Mouse (Mus musculus) limb, embryonic 11.5 days (tissue): Measurements from ENCODE around the gene Nfix. TPM values are rescaled to one million over a fixed set of nuclear protein-coding genes. Genes with fewer than 3 reads are reported as not detected.
A peak's percentile ranks its signal among the peaks of the same experiment; 100 is the strongest.

ENCODE experiments used
- ATAC-seq: fragments of 200-750 bp; cut with Nextera tagmentation; 2 replicates; pipeline ENCODE4 v1.8.0; 2017; ENCODE audit warnings: low read depth; ENCODE audit not compliant: insufficient number of reproducible peaks, low FRiP score, low TSS enrichment
- DNase-seq: peaks from one replicate; pipeline ENCODE4 v3.0.0-alpha.2; 2015; ENCODE audit warnings: low spot score
- H3K27ac ChIP-seq: fragments of 300-500 bp; sonication (generic); replicated peaks from 2 replicates; pipeline ENCODE4 v1.5.1; 2014; ENCODE audit warnings: low read depth, mild to moderate bottlenecking, low read length
- H3K27me3 ChIP-seq: fragments of 300-500 bp; sonication (generic); 2 replicates; pipeline ENCODE4 v1.6.1; 2014; ENCODE audit warnings: mild to moderate bottlenecking, low read length, mixed read lengths; ENCODE audit not compliant: control insufficient read depth, insufficient read depth
- H3K36me3 ChIP-seq: fragments of 300-500 bp; sonication (generic); 2 replicates; pipeline ENCODE4 v1.6.1; 2014; ENCODE audit warnings: mild to moderate bottlenecking, low read length, moderate library complexity, mixed read lengths; ENCODE audit not compliant: control insufficient read depth, insufficient read depth
- H3K4me1 ChIP-seq: fragments of 300-500 bp; sonication (generic); 2 replicates; pipeline ENCODE4 v1.6.1; 2014; ENCODE audit warnings: low read length, mixed read lengths; ENCODE audit not compliant: control insufficient read depth, insufficient read depth
- H3K4me2 ChIP-seq: fragments of 300-500 bp; sonication (generic); 2 replicates; pipeline ENCODE4 v1.6.1; 2014; ENCODE audit warnings: low read depth, mild to moderate bottlenecking, moderate library complexity; ENCODE audit not compliant: severe bottlenecking
- H3K4me3 ChIP-seq: fragments of 300-500 bp; sonication (generic); 2 replicates; pipeline ENCODE4 v1.5.1; 2014; ENCODE audit warnings: low read depth, low read length
- H3K9ac ChIP-seq: fragments of 300-500 bp; sonication (generic); 2 replicates; pipeline ENCODE4 v1.6.1; 2014; ENCODE audit warnings: mild to moderate bottlenecking, low read length
- H3K9me3 ChIP-seq: fragments of 300-500 bp; sonication (generic); 2 replicates; pipeline ENCODE4 v1.6.1; 2016; ENCODE audit warnings: low read length; ENCODE audit not compliant: control insufficient read depth
- WGBS: fragments of 180-500 bp; shearing (Covaris S2); extraction: QIAGEN DNeasy Blood & Tissue Kit; methylation state at CpG from one replicate; pipeline ENCODE4 v1.1.7; 2014; 5-methylcytosine and 5-hydroxymethylcytosine counted together
- polyA plus RNA-seq: library from polyadenylated mRNA; unstranded; fragments of >200 nt; fragmentation: Nextera tagmentation; extraction: Ambion mirVana; gene quantifications from 2 replicates; pipeline ENCODE4 v1.2.1, GENCODE M21; 2014

Nfix gene
- polyA plus RNA-seq, 1 experiment from 2014 or later, result 4.6 TPM

DNA sequence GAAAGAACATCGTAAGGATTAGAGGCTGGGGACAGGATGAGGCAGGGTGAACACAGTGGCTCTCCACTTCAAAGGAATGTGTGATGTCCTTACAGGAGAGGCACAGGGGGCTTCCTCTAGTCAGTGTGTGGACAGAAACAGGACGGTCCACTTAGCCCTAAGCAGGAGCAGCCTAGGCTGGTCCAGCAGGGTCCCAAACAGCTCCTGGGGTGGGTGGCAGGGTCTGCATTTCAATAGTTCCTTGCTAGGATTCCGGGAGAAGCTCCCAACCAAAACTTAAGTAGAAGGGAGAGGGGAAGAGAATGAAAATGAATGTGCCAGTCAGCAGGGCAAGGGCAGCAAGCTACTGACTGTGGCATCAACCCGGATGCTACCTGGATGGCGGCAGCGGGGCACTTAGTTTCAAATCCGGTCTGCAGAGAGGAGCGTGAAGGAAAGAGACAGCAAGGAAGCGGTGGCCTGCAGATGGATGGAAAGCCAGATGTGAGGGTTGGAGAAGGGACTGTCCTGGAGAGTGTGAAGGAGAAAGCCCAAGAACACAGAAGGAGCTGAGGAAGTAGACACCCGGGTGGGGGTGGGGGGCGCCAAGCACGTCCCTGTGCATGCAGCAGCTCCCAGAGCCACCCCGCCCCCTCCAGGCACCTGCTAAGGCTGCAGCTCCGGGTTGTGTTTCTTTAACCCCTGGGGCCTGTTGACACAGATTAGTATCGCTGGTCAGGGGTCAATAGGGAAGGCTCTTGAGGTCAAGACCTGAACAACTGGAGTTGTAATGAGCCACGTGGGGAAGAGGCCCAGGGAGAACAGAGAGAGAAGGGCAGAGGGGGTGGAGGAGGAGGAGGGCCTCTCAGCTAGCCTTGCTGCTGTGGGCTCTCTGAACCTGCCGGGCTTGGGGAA, 54.9 kb downstream of the Nfix start:
- peaks cover 30% of the 10 kb centered on the region for H3K27me3 ChIP-seq
- WGBS, result 2% methylated on average over 17 of the region's 17 CpGs

DNA sequence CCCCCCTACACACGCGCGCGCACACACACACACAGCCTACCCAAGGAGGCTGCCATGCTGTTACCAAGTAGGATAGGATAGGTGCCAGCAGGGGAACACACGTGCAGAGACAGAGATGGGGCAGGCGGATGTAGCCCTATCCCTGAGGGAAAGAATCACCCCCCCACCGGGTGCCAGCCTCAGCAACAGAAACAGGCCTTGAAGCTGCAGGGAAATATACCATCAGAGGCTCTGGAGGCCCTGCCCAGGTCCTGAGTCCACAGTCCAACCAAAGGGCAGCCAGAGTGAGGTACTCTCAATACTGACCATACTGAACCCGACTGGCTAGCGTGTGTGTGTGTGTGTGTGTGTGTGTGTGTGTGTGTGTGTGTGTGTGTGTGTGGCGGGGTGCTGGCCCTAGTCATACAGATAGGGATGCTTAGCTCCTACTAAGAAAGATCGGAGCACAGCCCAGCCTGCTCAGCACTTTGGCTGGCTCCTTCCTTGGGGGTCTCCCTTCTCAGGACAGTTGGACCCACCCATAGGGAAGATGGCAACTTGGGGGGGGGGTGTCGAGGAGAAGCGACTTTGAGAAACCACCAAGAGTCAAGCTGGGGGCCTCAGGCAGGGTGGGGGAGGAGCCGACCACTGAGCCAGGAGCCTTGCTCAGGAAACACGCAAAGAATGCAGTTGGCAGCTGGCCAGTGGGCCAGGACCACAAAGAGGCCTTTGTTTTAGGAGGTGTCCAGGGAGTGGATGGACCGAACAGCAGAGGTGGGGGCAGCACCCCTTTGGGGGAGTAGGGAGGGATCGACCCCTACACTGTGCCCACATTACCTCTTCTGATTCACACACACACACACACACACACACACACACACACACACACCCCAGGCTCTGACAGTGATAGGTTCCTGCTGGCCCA, 56.4 kb downstream of the Nfix start:
- Histone ChIP-seq H3K4me3 (peak overlapping the region; percentile 22; the same call in 1 of the 2 replicates), H3K27me3 (peaks cover 25% of the 10 kb centered on the region)
- 8% methylated on average over 16 of the region's 17 CpGs for WGBS

More for the DNA sequence above, 54.9 kb downstream of the Nfix start:
- H3K9ac ChIP-seq, result 0 out of 2 replicates have a peak overlapping the region, but pooled peaks have one; percentile 5
- H3K4me1 ChIP-seq, result peaks cover 79% of the 10 kb centered on the region
- no peaks in the 10 kb centered on the region for H3K9me3 ChIP-seq
- peak overlapping the region; percentile 13; the same call in 1 of the 2 replicates for H3K4me2 ChIP-seq
- ATAC-seq, result no peak
- no peak overlapping the region for H3K4me3 ChIP-seq
- H3K27ac ChIP-seq, result peak overlapping the region; percentile 100; the same call in 1 of the 2 replicates
- no peaks in the 10 kb centered on the region for H3K36me3 ChIP-seq
- peak; percentile 78 for DNase-seq

DNA sequence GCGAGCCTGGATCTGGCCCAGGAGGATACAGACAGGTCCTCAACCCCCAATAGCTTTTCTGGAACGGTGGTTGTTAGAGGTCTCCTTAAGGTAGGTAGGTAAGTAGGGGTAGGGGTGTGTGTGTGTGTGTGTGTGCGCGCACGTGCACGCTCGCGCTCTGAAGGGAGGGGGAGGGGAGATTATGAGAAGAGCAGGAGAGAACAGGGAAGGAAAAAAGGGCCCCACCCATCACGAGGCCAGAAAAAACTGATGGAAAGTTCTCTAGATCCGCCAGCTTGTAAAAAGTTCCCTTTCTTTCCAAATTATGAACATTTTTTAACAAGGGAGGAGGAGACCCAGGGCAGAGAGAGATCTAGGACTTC, 57.1 kb downstream of the Nfix start:
- ATAC-seq (peak; percentile 49), DNase-seq (no peak)
- Histone ChIP-seq H3K27ac (peak overlapping the region; percentile 100), H3K27me3 (peaks cover 28% of the 10 kb centered on the region), H3K4me3 (peak overlapping the region; percentile 22), H3K36me3 (no peaks in the 10 kb centered on the region), H3K9ac (peak overlapping the region; percentile 45; the same call in 1 of the 2 replicates), H3K4me2 (peak overlapping the region; percentile 49), H3K4me1 (peaks cover 93% of the 10 kb centered on the region), H3K9me3 (no peaks in the 10 kb centered on the region)
- WGBS, result 2% methylated on average over 10 of the region's 10 CpGs

More for the DNA sequence above, 56.4 kb downstream of the Nfix start:
- no peaks in the 10 kb centered on the region for H3K36me3 ChIP-seq
- H3K4me1 ChIP-seq, result peaks cover 86% of the 10 kb centered on the region
- H3K27ac ChIP-seq, result peak overlapping the region; percentile 100
- H3K9me3 ChIP-seq, result no peaks in the 10 kb centered on the region
- peak; percentile 88 for DNase-seq
- H3K4me2 ChIP-seq, result peak overlapping the region; percentile 49
- peak overlapping the region; percentile 53 for H3K9ac ChIP-seq
- ATAC-seq, result peak; percentile 40; the same call in 1 of the 2 replicates

GRCm38 (mm10) chr8:84742171-84743053, 57.7 kb downstream of the Nfix start:
- Histone ChIP-seq H3K4me2 (peak overlapping the region; percentile 49), H3K9me3 (no peaks in the 10 kb centered on the region), H3K9ac (peak overlapping the region; percentile 45), H3K36me3 (no peaks in the 10 kb centered on the region), H3K27me3 (peaks cover 26% of the 10 kb centered on the region), H3K4me1 (peaks cover 99% of the 10 kb centered on the region), H3K4me3 (peak overlapping the region; percentile 22), H3K27ac (peak overlapping the region; percentile 100)
- DNase-seq (peak; percentile 93), ATAC-seq (peak; percentile 88)
- WGBS, result under 1% methylated on average over 32 of the region's 32 CpGs

DNA sequence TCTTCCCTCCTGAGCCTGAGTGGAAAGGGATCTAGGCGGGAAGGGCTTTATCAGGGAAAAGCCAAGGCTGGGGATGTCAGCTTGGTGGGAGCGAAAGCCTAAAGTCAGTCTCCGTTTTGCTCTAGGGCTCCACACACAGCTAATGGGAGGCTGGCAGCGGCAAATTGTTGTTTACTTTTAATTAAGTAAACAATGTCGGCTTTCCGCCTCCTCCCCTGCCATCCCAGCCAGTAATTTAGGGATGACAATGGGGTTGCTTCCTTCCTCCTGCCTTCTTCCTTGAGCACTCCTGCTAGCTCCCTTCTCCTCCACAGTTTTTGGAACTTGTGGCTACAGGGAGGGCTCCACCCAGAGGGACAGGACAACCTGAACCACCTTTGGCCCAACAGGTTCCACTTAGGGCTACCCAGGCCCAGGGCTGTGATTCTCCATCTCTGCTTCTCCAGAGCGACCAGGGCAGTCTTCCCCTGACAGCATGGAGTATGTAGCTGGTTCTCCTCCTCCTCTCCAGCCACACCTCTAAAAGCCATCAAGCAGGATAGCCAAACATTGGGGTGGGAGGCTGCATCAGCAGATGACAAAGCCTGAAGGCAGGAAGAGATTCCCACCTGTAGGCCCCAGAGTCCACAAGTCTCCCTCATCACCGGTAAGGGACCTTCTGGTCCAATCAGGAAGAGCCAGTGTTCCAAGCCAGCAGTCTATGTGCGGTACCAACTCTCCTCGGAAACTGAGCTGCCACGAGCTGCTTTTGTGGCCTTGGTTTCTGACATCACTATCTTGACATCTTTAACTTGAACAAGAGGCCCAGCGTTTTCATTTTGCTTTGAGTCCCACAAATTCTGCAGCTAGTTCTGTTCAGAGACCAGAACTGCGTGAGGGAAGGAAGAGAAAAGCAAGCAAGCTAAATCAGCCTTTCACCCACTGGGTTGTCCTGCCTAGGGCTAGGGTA, 59.0 kb downstream of the Nfix start:
- peaks cover 20% of the 10 kb centered on the region for H3K27me3 ChIP-seq
- ATAC-seq, result no peak
- DNase-seq, result no peak
- WGBS, result 26% methylated on average over 13 of the region's 13 CpGs
- peak overlapping the region; percentile 100 for H3K27ac ChIP-seq
- H3K4me3 ChIP-seq, result no peak overlapping the region
- no peak overlapping the region for H3K4me2 ChIP-seq
- H3K36me3 ChIP-seq, result no peaks in the 10 kb centered on the region
- H3K4me1 ChIP-seq, result peaks cover 97% of the 10 kb centered on the region
- H3K9ac ChIP-seq, result 0 out of 2 replicates have a peak overlapping the region, but pooled peaks have one; percentile 43
- H3K9me3 ChIP-seq, result no peaks in the 10 kb centered on the region

DNA sequence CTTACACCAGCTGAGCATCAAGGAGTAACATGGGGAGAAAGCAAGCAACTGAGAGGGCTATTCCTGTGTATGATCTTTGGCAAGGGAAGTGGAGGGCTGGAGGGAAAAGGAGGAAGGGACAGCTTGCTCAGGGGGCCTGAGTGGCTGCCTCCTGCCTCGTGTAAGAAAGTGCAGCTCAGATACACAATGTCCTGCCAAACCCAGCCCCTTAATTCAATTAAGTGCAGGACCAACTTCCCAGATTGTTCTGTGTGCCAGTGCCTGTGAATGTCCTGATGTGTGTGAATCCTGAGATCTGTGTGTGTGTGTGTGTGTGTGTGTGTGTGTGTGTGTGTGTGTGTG, 60.8 kb downstream of the Nfix start:
- Histone ChIP-seq H3K4me2 (no peak overlapping the region), H3K27me3 (peaks cover 23% of the 10 kb centered on the region), H3K27ac (peak overlapping the region; percentile 56; the same call in 1 of the 2 replicates), H3K9me3 (no peaks in the 10 kb centered on the region), H3K4me1 (peaks cover 85% of the 10 kb centered on the region), H3K4me3 (no peak overlapping the region), H3K36me3 (no peaks in the 10 kb centered on the region), H3K9ac (no peak overlapping the region)
- DNase-seq (no peak), ATAC-seq (no peak)
- WGBS, result 0% methylated on average over 1 of the region's 1 CpGs

DNA sequence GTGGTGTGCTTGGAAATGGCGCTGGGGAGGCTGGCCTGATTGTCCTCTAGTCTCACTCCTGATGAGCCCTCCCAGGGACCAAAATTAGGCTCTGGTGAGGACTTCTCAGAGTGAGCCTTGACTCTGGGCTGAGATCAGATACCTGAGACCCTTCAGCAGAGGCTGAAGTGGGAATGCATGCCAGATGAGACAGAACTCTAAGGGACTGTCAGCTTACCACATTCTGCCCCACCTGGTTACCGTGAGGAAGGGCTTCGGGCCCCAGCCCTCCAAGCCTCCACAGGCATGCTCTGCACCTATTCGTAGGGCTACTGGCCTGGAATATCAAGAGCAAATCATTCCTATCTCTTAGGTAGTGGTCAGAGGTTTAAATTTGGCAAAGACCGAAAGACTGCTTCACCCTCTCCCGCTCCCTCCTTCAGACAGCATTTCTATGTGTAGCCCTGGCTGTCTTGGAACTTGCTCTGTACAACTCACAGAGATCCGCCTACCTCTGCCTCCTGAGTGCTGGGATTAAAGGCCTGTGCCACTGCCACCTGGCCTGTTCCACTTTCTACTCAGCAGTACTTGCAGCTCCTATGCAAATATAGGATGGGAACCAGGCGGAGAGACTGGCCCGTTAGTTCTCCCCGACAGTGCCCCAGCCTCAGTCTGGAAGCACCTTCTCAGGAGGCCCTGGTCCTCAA, 61.3 kb downstream of the Nfix start:
- H3K27ac ChIP-seq, result peak overlapping the region; percentile 49; the same call in 1 of the 2 replicates
- peaks cover 80% of the 10 kb centered on the region for H3K4me1 ChIP-seq
- 36% methylated on average over 10 of the region's 10 CpGs for WGBS
- no peaks in the 10 kb centered on the region for H3K36me3 ChIP-seq
- DNase-seq (no peak), ATAC-seq (no peak)
- no peak overlapping the region for H3K4me3 ChIP-seq
- no peak overlapping the region for H3K4me2 ChIP-seq
- peaks cover 23% of the 10 kb centered on the region for H3K27me3 ChIP-seq
- H3K9me3 ChIP-seq, result no peaks in the 10 kb centered on the region
- H3K9ac ChIP-seq, result no peak overlapping the region; the same call in 1 of the 2 replicates
